Mouse (Mus musculus) heart, adult 2 months (tissue): ENCODE results near the gene Dynlrb1.

Experiments
- CTCF ChIP-seq: fragments of 200-600 bp; IDR thresholded peaks from 2 replicates; pipeline ENCODE4 v1.8.1; 2022; ENCODE audit warnings: antibody characterized with exemption, mild to moderate bottlenecking, moderate library complexity
- EP300 ChIP-seq: fragments of 200-500 bp; IDR thresholded peaks from 2 replicates; pipeline ENCODE4 v1.6.1; 2011; ENCODE audit warnings: low read depth, low read length, control low read depth; ENCODE audit not compliant: insufficient read depth
- POLR2A ChIP-seq: fragments of 200-500 bp; IDR thresholded peaks from 2 replicates; pipeline ENCODE4 v1.6.1; 2011; ENCODE audit warnings: mild to moderate bottlenecking, low read depth, low read length, control low read depth; ENCODE audit not compliant: insufficient read depth

DNA sequence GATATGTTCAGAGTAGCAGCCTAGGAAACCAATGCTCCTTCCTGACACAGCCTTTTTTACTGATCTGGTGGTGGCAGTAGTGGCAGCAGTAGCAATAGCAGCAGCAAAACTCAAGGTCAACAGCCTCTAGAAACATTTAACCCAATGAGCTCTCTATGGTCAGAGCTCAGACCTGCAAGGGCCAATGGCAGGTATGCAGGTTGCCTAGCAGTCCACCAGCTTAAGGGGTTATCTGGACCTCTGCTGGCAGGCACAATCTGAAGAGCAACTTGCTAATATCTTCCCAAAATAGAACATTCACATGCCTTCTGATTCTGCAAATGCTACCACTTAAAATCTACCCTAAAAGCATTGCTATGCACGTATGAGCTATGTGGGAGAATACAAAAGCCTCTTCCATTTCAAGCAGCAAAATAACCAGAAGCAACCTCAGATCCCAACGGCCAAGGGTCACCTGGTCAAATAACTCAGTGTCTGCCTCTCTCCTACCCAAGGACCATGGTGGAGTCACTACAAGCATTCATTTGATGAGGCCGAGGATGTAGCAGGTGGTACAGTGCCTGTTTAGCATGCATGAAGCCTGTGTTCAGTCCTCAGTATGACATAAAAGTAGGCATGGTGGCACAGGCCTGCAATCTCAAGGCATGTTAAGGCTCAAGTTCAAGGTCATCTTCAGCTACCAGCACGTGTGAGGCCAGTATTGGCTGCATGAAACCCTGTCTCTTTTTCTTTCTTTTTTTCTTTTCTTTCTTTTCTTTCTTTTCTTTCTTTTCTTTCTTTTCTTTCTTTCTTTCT, 51.3 kb downstream of the Dynlrb1 start:
- peak; percentile 48; the same call in 1 of the 2 replicates for TF ChIP-seq EP300
- 0 out of 2 replicates have a peak, but pooled peaks have one; percentile 25 for TF ChIP-seq POLR2A
- peak; percentile 19; the same call in 1 of the 2 replicates for TF ChIP-seq CTCF
